Mouse (Mus musculus) left cerebral cortex, adult 8-10 months (tissue): ENCODE data around the gene Rbm7. TPM values are rescaled to one million over a fixed set of nuclear protein-coding genes. Genes with fewer than 3 reads are reported as not detected.
"Not testable (repeated sequence)": the region's sequence is repeated elsewhere in the genome, so short reads cannot be mapped to it uniquely, and the experiment has no call there.

Experiments used
- DNase-seq, 2 experiments: peaks; one replicate each; pipeline ENCODE4 v3.0.0; 2022; ENCODE audit warnings: low spot score in 2 of 2
- total RNA-seq, 4 experiments: library from RNA; stranded (reverse); gene quantifications; 2 replicates each; pipeline ENCODE4 v1.2.4; 2022

Gene Rbm7
- total RNA-seq, 4 experiments from 2014 or later, result 36.4 to 40.3 (median 37.3) TPM

DNA sequence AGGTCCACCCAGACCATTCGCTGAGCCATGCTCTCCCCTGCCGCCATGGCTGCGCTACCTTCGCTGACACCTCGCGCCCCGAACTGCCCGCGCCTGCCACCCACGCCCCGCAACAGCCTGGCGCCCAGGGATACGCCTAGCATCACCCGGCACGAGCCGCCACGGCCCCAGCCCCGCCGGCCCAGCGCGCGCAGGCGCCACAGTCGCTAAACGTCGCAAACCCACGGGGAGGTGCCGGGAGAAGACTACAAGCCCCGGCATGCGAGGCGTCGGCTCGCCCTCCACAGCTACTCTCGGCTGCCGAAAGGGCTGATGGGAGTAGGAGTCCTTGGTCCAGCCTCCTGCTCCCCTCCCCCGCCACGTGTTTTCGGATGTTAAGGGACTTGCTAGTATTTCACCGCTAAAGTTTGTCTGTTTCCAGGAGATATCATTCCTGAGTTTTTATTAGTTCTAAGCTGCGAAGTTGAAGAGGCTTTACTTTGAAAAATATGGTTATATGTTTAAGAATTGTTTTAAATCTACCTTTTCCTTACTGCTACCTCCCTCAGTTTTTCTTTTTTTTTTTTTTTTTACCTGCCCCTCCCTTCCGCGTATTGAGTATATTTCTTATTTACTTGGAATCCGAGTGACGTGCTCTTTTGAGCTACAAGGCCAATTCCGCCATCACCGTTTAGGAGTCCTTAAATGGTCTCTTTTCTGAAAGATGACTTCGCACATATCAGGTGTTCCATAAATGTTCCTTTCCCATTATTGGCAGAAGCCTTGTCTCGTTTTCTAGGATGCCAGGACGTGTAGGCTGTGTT is 14.5 kb downstream of the Rbm7 start, which contains the start of gene Rexo2:
TSS of gene Rexo2 (minus strand) at position 213 of the 803 bp plus-strand sequence.
- DNase-seq, result peak; percentile 86 to 94

DNA sequence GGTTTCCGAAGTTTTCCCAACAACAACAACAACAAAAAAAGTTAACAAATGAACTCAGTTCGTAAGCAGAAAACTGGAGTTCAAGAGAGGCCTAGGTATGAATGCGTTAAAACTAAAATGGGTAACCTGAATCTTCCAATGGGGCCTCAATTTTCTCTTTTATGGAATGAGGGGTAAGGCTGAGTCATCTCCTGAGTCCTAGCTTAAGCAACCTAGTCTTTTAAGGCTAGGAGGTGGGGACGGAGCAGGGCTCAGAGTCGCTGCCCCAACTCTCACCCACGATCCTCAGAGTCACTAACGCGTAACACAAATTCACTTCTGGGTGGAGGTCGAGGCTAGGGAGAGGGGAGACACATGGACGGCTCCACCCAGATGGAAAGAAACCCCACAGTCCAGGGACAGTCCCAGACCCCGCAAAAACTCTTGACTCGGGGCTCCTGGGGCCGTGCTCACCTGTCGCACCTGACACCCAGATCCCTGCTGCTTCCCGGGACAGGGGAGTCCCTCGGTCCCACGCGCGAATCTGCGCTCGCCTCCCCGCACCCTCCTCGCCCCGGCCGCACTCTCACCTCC is 15.2 kb downstream of the Rbm7 start:
- DNase-seq, result no peak

DNA sequence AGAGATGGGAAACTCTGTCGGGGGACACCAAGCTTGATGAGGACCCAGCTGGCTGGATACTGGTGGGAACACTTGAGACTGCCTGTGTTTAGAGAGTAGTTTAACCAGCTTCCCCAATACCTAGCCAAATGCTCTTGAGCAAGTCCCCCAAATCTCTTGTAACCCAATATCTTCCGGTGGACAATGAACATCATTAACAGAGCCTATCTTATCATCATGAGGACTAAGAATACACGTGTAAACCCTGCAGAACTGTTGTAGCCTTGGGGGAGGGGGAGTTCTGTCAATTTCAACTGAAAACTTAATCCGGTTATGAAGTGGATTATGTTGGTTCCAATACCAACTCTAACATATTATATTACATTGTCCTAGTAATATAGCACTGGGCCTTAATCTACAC is 16.3 kb downstream of the Rbm7 start:
- no peak for DNase-seq

DNA sequence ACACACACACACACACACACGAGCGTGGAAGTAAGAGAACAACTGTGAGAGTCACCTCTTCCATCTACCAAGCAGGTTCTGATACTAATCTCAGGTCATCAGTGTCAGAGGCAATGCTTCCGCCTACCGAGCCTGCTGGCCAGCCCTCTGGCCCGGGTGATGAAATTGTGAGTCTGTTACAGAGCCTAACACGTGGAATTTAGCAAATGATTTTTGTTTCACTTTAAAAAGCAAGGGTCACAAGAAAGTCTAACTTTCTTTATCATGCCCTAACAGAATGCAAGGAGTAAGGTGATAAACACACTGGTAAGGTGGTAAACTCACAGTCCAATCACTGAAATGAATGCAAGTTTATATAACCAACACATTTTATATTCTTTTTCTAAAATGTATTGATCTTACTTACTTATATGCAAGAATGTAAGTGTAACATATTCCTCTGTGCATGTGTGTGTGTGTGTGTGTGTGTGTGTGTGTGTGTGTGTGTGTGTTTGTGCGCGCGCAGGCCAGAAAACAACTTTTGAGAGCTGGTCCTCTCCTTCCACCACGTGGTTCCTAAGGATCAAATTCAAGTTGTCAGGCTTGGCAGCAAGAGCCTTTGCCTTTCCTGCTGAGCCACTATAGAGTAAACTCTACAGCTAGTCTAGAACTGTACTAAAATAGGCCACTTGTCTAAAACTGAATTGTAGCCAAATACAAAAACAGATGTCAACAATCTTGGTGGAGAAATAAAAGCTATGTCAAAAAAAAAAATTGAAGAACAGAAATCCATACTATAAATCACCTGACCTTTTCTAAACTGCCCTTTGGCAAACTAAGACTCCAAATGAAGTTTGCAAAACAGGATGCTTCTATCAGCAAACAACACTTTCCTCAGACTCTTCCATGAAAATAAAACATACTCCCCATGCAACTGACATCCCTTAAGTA is 18.6 kb downstream of the Rbm7 start:
- DNase-seq, result no peak

DNA sequence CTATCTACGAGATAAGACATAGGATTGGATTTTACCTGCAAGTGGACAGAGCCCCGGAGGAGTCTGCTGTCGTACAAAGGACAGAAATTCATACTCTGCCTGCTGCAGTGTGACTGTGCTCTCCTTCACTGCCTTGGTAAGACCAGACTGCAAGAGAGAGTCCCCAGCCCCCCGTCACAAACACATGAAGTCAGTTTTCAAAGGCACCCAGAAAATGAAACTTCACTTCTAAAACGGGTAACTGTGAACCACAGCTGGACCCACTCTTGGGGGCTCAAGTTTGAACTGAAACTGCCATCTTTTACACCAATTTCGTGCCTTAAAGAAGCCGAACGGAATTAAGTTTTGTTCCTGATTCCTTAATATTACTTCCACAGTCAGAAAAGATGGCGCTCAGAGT is 20.7 kb downstream of the Rbm7 start:
- DNase-seq, result no peak

DNA sequence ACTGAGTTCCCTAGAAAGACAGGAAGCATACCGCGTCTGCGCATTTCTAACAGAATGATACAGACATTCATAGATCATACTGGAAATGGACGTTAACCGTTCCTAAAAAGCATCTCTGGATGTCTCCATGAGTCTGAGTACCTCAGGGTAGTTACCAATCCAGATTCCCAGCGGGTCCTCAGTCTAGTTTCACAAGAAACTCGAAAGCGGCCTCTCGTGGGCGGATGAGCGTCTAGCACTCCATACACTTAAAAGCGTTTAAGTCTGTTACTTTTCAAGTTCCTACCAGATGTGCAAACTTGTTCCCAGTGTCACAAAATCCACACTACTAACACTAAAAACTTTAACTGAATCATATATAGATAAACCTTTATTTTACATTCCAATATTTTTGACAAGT is 22.0 kb downstream of the Rbm7 start:
- no peak for DNase-seq

DNA sequence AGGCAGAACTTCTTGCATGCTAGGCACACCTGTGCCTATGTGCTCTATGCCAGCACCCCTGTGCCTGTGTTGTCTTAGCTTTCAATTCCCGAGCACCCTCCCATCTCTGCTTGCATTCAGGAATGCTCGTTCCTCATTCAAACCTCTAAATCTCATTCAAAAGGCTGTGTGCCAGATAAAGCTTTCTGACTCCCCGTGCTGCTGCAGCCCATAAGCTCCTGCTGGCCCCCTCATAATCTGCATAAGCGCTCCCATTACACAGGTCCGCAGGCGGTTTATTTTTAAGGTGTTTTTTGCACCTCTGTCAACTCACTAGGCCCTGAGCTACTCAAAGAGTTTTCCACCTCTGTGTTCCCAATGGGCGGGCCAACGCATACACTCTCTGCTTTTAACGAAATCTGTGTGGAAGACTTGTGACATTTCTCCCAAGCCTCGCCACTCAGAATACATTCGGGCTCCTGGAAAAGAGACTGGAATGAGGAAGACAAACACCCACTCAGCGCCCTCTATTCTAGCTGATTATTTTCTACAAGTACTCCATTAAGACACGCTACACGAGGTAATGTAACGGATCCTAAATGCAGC is 22.6 kb downstream of the Rbm7 start:
- peak in 1 of 2 experiments; percentile 24 for DNase-seq

DNA sequence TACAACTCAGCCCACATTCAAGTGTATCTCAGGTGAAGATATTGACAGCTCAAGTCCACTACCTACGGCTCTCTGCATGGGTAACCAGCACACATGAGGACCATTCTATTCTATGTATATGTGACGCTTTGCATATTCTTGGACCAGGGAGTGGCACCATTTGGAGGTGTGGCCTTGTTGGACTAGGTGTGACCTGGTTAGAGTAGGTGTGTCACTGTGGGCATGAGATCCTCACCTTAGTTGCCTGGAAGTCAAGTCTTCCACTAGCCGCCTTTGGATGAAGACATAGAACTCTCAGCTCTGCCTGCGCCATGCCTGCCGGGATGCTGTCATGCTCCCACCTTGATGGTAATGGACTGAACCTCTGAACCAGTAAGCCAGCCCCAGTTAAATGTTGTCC is 27.6 kb downstream of the Rbm7 start:
- DNase-seq, result not testable (repeated sequence)

DNA sequence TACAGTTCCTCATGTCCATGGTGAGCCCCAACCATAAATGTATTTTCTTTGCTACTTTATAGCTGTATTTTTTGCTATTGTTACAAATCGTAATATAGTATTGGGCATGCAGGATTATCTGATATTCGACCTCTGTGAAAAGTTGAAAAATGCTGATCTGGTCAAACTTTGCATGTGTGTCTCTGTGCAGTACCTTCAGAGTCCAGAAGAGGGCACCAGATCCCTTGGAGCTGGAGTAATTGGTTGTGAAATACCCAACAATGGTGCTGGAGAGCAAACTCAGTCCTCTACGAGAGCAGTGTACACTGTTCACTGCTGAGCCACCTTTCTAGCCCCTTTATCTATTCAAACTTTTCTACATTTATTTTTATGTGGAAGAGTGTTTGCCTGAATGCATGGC is 28.3 kb downstream of the Rbm7 start:
- peak in 1 of 2 experiments; percentile 30 for DNase-seq

DNA sequence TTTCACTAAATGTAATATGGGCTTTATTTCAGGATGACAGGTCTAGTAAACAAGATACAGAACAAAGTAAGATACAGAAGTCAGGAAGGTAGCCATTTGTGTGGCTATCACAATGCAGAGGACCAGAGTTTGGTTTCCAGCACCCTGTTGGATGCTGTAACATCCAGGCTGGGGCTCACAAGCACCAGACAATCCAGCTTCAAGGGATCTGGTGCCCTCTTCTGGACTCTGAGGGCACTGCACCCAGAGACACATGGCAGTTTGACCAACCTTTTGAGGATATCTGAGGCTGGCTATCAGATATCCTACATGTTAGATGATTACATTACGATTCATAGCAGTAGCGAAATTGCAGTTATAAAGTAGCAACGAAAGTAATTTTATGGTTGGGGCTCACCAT is 29.4 kb downstream of the Rbm7 start:
- DNase-seq, result no peak

DNA sequence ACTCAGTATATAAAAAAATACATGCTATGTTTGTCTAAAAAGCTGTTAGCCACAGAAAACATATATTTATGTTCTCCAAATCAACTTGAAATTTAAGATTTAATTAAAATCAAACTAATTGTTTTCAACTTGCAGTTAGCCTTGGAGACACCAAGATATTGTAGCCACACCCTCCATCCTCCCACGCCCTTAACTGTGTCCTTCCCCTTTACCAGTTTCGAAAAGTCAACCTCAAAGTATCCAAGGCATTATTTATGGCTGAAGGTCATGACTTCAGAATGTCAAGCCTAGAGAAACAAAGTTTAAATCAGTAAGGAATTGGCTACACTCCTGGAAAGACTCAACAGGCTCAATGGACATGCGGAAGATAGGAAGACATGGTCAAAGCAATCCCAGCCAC is 33.6 kb downstream of the Rbm7 start:
- DNase-seq, result no peak

DNA sequence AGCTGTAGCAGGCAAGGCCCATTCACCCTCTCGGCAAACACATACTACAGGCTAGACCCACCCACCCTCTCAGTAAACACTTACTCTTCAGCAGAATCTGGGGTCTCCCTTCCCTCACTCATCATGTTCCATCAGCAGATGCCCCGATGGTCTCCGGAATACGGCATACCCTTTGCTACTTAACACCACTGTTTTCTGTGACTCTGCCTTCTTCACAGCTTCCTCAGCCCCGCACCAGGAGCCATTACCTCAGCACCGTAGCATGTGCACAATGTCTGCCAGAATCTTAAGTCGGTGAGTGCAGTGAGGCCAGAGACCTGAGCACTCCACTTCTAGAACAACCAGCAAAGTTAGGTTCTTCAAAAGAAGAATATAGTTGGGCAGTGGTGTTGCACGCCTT is 34.4 kb downstream of the Rbm7 start:
- DNase-seq, result no peak

DNA sequence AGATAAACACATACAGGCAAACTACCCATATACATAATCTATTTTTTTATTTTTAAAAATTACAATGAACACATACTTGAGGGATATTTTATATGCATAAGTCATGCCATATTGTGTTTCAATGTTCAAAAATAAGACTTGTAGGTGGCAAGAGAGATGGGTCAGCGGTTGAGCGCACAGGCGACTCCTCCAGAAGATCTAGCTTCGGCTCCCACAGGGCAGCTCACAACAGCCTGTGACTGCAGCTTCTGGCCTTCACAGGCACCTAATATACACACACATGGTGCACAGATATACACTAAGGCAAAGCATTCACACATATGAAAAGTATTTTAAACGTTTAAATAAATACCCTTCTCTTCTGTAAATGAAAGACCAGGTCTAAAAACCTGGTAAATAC is 35.7 kb downstream of the Rbm7 start:
- DNase-seq, result no peak

DNA sequence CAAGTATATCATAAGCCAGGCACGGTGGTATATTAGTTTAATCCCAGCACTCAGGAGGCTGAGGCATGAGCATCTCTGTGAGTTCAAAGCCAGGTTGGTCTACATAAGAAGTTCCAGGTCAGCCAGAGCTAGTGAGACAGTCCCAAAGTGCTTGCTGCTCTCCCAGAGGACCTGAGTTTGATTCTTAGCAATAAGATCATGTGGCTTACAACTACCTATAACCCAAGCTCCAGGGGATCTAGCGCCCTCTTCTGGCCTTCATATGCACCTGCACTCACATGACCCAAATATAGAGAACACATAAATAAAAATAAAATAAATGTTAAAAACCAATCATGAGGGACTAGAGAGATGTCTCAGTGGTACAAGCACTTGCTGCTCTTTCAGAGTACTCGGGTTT is 36.2 kb downstream of the Rbm7 start:
- DNase-seq, result no peak

DNA sequence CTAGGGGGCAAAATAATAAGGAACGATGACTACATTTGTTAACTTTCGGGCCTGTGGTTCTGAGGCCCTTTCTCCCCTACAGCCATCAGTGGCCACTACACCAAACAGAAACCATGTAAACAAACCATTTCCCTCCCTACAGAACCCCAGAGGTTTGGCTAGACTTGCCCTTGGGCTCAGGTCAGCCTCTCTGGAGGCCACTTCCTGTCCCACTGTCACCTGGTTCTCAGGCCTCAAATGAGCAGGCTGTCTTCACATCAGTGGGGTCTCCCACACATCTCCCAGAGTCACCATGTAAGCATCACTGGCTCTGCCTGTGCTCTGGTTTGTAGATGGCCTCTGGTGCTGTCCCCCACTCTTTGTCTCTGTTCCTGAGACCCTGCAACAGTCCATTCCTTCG is 39.1 kb downstream of the Rbm7 start:
- DNase-seq, result no peak

DNA sequence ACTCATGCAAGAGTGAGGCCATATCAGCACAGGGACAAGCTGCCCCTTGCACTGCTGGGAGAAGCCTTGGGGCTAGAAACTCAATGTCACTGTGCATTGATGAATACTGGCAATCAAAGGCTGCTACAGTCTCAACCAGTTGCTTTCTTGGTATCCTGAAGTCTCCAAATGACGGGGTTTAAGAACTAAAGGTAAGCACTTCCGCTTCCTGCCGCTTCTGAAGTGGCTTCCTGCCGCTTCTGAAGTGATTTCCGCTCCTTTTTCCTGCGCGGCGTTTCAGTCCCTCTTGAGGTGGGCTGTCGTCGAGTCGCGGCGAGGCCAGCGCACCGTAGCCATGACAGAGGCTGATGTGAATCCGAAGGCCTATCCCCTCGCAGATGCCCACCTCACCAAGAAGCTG is 45.0 kb downstream of the Rbm7 start:
- no peak for DNase-seq

DNA sequence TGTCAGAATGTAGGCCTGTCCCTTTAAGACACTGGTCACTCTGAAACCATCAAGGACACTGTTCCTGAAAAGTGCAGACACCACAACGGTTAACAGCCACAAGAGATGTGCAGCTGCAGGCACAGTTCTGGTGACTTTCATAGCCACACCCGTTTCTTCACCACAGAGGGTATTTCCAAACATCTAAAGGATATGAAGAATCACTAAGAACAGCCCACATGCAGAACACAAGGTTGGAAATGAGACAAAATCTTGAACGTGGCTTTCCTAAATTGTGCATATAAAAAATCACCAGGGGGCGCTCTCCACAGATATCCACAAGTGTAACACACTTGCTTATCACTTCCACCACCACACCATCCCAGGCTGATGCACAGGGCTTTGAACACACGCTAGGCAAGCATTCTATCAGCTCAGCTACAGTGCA is 47.3 kb downstream of the Rbm7 start:
- DNase-seq, result no peak

DNA sequence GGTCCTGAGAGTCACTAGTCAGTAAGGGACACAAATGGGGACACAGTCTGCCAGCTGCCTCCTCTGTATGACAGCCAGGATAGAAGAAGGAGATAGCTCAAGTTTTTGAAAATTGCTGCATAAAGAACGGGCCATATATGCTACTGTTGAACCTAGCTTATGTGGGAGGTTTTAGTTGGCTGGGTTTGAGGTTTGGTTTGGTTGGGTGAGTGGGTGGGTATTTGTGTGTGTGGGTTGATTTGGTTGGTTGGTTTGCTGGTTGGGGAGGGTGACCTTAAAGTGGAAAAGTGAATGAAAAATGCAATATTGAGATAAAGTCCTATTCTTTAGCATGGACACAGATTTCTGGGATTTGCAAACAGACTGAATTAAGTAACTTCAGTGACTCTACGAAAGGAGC is 50.3 kb downstream of the Rbm7 start:
- no peak for DNase-seq

DNA sequence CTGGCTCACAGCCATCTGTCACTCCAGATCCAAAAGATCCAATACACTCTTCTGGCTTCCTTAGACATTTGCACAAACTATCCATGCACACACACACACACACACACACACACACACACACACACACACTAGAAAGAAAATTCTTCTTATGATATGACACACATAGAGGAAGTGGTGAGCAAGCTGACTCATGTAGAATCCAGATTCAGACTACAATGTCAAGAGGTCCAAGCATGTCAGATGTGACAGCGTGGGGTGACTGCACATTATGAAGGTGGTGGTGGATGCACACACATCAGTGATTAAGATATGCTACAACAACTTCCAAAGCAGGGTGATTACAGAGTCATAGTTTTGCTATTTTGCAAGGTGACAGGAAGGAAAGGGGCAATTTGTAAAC is 51.2 kb downstream of the Rbm7 start:
- no peak for DNase-seq
